Comparison of ENCODE assay signal across 12 mouse cellular contexts in the genomic region with DNA sequence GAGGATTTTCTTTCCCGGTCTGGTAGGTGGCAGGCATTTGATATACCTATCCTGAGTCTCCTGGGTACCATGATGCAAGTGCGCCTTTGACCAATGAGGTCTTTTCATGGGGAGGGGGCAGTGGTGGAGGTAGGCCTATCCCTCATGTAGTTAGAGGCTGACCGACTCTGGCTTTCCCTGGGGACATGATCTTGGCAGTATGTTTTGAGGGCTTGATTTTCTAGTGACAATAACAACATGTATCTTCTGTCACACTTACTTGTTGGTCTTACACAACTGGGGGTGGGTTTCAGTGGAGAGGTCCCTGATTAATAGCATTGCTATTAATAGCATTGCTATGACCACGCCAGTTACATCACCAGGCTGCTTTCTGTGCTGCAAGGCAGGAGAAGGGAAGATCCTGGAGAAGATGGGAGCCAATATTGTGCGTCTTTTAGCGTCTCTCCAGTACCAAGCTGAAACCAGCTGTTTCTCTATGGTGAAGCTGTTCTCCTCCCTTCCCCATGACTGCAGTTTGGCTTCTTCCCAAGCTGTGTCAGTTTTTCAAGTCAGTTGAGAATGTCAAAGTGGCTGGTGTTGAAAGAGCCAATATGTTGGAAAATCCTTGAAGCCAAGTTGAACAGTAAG.
DNase-seq lines count a peak whose midpoint lies in the region; ATAC-seq and TF ChIP-seq lines count a peak whose summit lies in the region.
"Had no signal": no experiment of that assay in that cellular context is flagged by ENCODE, and none has a peak within 500 bp of the region (broad histone marks: within the 10 kb centered on the region; RNA-seq: fewer than 3 reads in every experiment).

No protein-coding gene starts in this region.

- no peak overlapping the region for H3K4me2 ChIP-seq in kidney, postnatal 0 days (ENCODE audit: low read length)
- H3K4me2 ChIP-seq in forebrain, postnatal 0 days (ENCODE audit: low read depth) = no peak overlapping the region
- H3K4me2 ChIP-seq: embryonic facial prominence, embryonic 12.5 days; limb, embryonic 15.5 days; midbrain, embryonic 12.5 days had no signal

- peaks cover 93% of the 10 kb centered on the region for H3K79me2 ChIP-seq in macrophage (ENCODE audit: inconsistent target)

- no peaks in the 10 kb centered on the region for H3K9me3 ChIP-seq in kidney, postnatal 0 days (replicated peaks; ENCODE audit: low read length)
- no peaks in the 10 kb centered on the region for H3K9me3 ChIP-seq in forebrain, postnatal 0 days (ENCODE audit: low read length)
- H3K9me3 ChIP-seq: embryonic facial prominence, embryonic 12.5 days; limb, embryonic 15.5 days; midbrain, embryonic 12.5 days had no signal

- H3K36me3 ChIP-seq in kidney, postnatal 0 days (ENCODE audit: insufficient read depth, low read length) = no peaks in the 10 kb centered on the region
- H3K36me3 ChIP-seq in forebrain, postnatal 0 days (ENCODE audit: insufficient read depth) = no peaks in the 10 kb centered on the region
- H3K36me3 ChIP-seq in macrophage (ENCODE audit: inconsistent target) = no peaks in the 10 kb centered on the region
- H3K36me3 ChIP-seq: embryonic facial prominence, embryonic 12.5 days; limb, embryonic 15.5 days; midbrain, embryonic 12.5 days had no signal

- 64% methylated on average over 6 of the region's 6 CpGs for whole genome bisulfite sequencing in kidney, postnatal 0 days
- 69% methylated on average over 6 of the region's 6 CpGs for WGBS in forebrain, postnatal 0 days
- 69% methylated on average over 6 of the region's 6 CpGs for WGBS in macrophage (ENCODE audit: missing documents)

- H3K4me1 ChIP-seq in kidney, postnatal 0 days (replicated peaks; ENCODE audit: insufficient read depth, low read length) = peaks cover 4% of the 10 kb centered on the region
- H3K4me1 ChIP-seq in forebrain, postnatal 0 days (ENCODE audit: insufficient read depth) = peaks cover 27% of the 10 kb centered on the region

- H3K9ac ChIP-seq in kidney, postnatal 0 days (ENCODE audit: low read depth, low read length) = no peak overlapping the region
- H3K9ac ChIP-seq in forebrain, postnatal 0 days = no peak overlapping the region
- H3K9ac ChIP-seq: embryonic facial prominence, embryonic 12.5 days; limb, embryonic 15.5 days; midbrain, embryonic 12.5 days had no signal

- peak; percentile 66 for DNase-seq in adrenal gland, postnatal 10 days
- DNase-seq in adrenal gland, postnatal 4 days (ENCODE audit: low spot score in 2 of 2) = no peak
- DNase-seq in kidney, postnatal 0 days (ENCODE audit: low spot score) = peak; percentile 40
- DNase-seq in kidney, adult 11 months = no peak
- DNase-seq in forebrain, postnatal 0 days = peak; percentile 61
- DNase-seq in B cell, adult 2 months = no peak
- no peak for DNase-seq in layer of hippocampus, postnatal 36 days

- no peak for ATAC-seq in kidney, postnatal 0 days (replicated peaks; ENCODE audit: low FRiP score, low read depth)
- ATAC-seq in forebrain, postnatal 0 days = peak; percentile 42
- ATAC-seq: inflammation-experienced regulatory T-cells, adult 6 months had no signal

- H3K27me3 ChIP-seq in kidney, postnatal 0 days (ENCODE audit: insufficient read depth, low read length) = no peaks in the 10 kb centered on the region
- H3K27me3 ChIP-seq in forebrain, postnatal 0 days (ENCODE audit: insufficient read depth, low read length) = no peaks in the 10 kb centered on the region
- H3K27me3 ChIP-seq: embryonic facial prominence, embryonic 12.5 days; limb, embryonic 15.5 days; midbrain, embryonic 12.5 days had no signal

- H3K4me3 ChIP-seq in kidney, postnatal 0 days (replicated peaks; ENCODE audit: low read depth, low read length) = no peak overlapping the region
- H3K4me3 ChIP-seq in forebrain, postnatal 0 days (ENCODE audit: low read depth, low read length) = no peak overlapping the region
- no peak overlapping the region for H3K4me3 ChIP-seq in macrophage (ENCODE audit: inconsistent target)
- H3K4me3 ChIP-seq: embryonic facial prominence, embryonic 12.5 days; limb, embryonic 15.5 days; midbrain, embryonic 12.5 days had no signal

- H3K27ac ChIP-seq in kidney, postnatal 0 days = no peak overlapping the region
- peak overlapping the region; percentile 50; the same call in 1 of the 2 replicates for H3K27ac ChIP-seq in forebrain, postnatal 0 days (ENCODE audit: low read depth, low read length)
- H3K27ac ChIP-seq in macrophage = peak overlapping the region; percentile 88
- H3K27ac ChIP-seq: embryonic facial prominence, embryonic 12.5 days; limb, embryonic 15.5 days had no signal

- no peak for TF ChIP-seq CTCF in kidney, postnatal 0 days (IDR thresholded peaks at IDR 0.05; ENCODE audit: low read depth)
- no peak for TF ChIP-seq CTCF in forebrain, postnatal 0 days (IDR thresholded peaks at IDR 0.05; ENCODE audit: low read depth)

Comparison
In these comparisons a context has a peak if more than half of its experiments do, and no peak if none do; other contexts are left out.
1. DNase-seq: peak in adrenal gland, postnatal 10 days (single experiment), kidney, postnatal 0 days (single experiment) and forebrain, postnatal 0 days (single experiment); none in adrenal gland, postnatal 4 days (0 of 2), kidney, adult 11 months (single experiment), B cell, adult 2 months (0 of 2) and layer of hippocampus, postnatal 36 days (0 of 2).